Mouse (Mus musculus) left cerebral cortex, postnatal 14 days (tissue): Measurements from ENCODE around the gene Wbp4. TPM values are rescaled to one million over a fixed set of nuclear protein-coding genes. Genes with fewer than 3 reads are reported as not detected.
"Not testable (repeated sequence)": the region's sequence is repeated elsewhere in the genome, so short reads cannot be mapped to it uniquely, and the experiment has no call there.

ENCODE experiments used
- DNase-seq, 2 experiments: peaks; one replicate each; pipeline ENCODE4 v3.0.0; 2021 to 2022; ENCODE audit warnings: low spot score in 2 of 2, mixed read lengths in 1 of 2
- intact Hi-C: fragments of 180-260 bp; cut with DNase I; formaldehyde crosslinking; loops from one replicate; pipeline ENCODE4 v1.15.1; 2025
- long read RNA-seq, 2 experiments: library from polyadenylated mRNA; stranded (forward); transcript quantifications; one replicate each; pipeline ENCODE4 v2.0.0; 2021
- total RNA-seq, 2 experiments: library from RNA; stranded (reverse); gene quantifications; 2 replicates each; pipeline ENCODE4 v1.2.3; 2021

Wbp4 gene
- 10 to 100 TPM; 40.9 to 44.9 TPM for total RNA-seq
- long read RNA-seq, experiment 1, transcript Wbp4-201 (10 exons, 3,704 nt): major isoform, 101 of 115 reads
- long read RNA-seq, experiment 1, partial matches to known transcripts: 5 of 115 reads
- long read RNA-seq, experiment 1, other reads (novel, unspliced or antisense): 9 of 115 reads
- long read RNA-seq, experiment 2, transcript Wbp4-201 (10 exons, 3,704 nt): major isoform, 67 of 77 reads
- long read RNA-seq, experiment 2, partial matches to known transcripts: 3 of 77 reads
- long read RNA-seq, experiment 2, other reads (novel, unspliced or antisense): 7 of 77 reads

DNA sequence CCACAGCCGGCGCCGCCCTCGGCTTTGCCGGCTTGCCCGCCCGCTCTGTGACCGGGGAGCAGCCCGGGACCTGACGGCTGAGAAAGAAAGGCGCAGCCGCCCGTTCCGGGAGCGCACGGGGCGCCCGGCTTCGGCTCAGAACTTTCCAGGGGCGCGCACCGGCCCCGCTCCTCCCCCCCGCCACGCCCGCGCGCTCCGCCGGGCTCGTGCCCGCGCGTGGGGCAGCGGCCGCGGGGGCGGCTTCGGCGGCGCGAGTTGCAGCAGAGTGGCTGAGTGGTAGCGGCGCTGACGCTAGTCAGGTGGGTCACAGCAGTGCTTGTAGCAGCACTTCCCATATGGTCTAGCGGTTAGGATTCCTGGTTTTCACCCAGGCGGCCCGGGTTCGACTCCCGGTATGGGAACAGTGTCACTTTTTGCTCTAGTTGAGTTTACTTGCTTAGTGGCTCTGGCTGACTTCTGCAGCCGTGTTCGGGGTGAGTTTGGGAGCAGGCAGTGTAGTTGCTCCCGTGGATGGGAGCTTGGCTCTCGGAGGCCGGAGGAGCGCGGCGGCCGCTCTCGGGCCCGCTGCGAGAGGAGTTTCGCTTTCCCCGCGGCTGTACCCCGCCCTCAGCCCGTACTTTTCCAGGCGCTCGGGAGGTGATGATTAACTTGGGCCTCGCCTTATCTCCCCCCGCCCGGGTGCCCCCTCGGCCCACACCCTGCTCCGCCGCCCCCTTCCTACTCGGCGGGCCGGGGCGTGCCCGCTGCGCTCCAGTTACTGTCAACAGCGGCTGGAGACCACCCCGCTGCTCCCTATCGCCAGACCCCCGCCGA lies at the start of gene Wbp4:
Wbp4 (minus strand) TSS at position 182 of the 813 bp plus-strand sequence.
- peak; percentile 95 to 97 for DNase-seq
- intact Hi-C loops: loop anchor here (5.0 kb wide), 1 partner anchor 81 kb away; no protein-coding TSS in a partner anchor

DNA sequence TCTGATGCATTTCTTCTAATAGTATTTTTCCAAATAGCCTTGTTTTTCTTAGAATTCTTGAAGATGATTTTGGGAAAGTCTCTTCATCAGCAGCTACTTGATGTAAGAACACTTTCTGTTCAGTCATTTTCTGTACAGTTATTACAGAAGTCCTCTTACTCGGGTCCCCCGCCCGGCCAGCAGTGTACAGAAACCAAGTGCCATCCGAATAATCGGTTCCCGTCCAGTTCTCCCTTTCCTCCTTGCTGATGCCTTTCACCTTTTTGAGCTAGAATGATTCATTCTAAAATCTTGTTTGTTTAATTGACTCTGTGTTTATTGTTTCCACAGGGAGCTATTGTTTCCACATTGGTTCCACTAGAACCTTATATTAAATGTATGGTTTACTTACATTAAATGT lies 49.4 kb upstream of the Wbp4 start:
- DNase-seq: no peak
- intact Hi-C loops: no loop called here

DNA sequence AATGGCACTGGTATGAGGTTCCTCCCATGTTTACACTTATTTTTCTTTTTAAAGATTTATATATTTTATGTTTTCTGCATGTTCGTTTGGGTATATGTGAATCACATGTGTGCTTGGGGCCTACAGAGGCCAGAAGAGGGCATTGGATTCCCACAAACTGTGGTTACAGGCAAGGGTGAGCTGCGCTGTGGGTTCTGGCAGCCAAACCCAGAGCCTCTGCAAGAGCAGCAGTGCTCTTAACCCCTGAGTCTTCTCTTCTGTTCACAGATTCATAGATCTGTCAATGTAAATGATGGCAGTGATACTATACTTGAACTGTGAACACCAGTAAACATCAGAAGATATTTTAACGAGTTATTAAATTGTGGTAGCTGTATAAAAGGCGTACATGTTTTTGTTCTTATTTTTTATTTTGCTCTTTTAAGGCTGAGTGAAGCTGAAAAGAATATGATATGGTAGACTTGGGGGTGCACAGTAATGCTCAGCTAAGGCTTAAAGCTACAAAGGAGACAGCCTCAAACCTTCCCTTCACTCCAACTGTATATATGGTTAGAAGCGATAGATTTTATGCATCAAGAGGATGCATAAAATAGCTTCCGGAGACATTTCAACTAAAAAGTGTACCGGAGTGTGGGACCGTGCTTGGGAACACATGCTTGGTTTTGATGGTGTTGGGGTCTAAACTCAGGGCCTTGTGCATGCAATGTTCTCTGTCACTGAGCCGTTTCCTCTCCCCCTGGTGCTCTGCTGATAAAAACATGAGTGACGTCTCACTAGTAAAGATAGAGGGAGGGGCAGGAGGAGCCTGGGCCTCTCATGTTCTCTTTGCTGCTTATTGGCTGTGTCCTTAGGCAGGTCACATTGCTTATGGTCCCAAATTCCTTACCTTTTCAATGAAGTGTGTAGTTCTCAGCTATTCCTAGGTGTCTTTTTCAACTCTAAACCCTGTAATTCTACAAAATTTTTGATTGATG lies 48.5 kb upstream of the Wbp4 start:
- intact Hi-C loops: no loop called here
- DNase-seq: no peak

DNA sequence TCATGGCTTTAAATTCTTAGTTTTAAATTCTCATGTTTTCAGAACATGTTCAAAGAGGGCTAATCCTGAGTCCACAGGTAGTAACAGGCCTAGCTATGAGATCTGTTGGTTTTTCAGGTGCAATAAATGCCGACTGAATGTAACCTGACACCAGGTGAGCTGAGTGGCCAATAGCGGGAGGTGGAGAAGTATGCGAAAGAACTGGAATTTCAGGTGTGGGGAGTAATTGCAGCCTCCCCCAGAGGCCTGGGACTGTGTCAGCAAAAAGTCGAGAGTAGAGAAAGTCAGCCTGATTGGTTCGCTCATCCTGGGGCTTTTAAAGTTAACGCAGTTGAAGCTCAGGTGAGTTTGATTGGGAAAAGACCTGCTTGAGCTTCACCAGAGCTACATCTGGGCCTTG lies 46.4 kb upstream of the Wbp4 start:
- intact Hi-C loops: no loop called here

DNA sequence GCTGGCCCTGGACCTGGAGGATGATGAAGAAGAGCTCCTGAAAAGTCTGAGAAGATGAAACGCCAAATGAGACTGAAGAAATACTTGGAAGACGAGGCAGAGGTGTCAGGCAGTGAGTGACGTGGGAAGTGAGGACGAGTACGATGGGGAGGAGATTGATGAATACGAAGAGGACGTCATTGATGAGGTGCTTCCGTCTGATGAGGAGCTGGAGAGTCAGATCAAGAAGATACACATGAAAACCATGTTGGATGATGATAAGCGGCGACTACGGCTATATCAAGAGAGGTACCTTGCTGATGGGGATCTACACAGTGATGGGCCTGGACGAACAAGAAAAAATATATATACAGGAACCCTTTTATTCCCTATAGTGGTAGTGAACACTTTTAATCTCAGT lies 44.8 kb upstream of the Wbp4 start:
- intact Hi-C loops, DNase-seq: not testable (repeated sequence)

More for the DNA sequence above, 46.4 kb upstream of the Wbp4 start:
- no peak for DNase-seq

DNA sequence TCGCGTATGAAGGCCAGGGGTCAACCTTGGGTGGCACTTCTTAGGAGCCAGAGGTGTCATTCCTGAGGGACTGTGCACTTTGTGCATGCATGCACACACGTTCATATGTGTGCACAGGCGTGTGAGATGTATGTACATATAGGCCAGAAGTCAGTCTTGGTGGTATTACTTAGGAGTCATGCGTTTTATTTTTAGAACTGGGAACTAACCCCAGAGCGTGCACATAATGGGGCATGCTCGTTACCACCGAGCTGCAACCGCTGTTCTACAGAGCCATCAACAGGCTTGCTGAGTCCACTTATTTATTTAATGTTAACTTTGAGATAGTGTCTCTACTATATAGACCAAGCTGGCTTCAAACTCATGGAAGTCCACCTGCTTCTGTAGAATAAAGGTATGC lies 41.1 kb upstream of the Wbp4 start:
- intact Hi-C loops: no loop called here
- DNase-seq: no peak

DNA sequence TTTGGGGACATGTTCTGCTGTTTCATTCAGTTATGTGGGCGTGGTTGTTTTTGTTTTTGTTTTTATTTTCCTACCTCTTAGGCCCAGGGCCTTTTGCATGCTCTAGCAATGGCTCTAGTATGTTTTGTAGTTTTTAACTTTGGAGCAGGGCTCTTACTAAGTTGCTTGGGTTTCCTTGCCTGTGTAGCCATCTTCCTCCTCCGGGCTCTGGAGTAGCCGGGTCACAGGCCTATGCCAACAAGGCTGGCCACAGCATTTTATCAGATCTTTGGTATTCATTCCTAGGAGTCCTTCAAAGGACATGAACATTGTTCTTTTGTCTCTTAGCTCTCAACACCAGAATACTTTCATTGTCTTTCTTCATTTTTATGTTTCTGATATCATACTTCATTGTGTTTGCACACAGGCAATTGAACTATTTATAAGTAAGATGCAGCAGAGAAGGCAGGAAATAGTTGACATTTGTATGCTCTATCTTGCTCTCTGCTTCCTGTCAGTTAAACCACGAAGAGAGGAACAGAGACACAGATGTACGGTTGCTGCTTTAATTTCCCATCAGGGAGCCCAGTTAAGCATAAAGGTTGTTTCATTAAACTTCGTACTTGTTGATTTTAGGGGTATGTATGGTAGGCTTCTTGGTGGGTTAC lies 40.3 kb upstream of the Wbp4 start:
- no peak for DNase-seq
- intact Hi-C loops: no loop called here

DNA sequence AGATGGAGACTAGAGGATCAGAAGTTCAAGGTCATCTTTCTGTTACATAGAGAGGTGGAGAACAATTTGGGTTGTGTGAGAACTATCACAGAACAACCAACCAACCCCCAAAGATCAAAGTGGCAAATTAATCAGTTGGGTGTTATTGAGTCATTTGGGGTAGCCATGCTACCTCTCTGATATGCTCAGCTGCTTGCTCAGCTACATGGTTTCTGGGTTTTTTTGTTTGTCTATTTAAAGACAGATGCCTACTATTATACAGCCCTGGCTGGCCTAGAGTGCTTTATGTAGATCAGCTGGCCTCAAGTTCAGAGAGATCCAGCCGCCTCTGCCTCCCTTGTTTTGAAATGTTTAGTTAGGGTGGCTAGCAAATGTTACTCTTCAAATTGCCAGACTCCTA lies 39.7 kb upstream of the Wbp4 start:
- no peak for DNase-seq
- intact Hi-C loops: no loop called here

DNA sequence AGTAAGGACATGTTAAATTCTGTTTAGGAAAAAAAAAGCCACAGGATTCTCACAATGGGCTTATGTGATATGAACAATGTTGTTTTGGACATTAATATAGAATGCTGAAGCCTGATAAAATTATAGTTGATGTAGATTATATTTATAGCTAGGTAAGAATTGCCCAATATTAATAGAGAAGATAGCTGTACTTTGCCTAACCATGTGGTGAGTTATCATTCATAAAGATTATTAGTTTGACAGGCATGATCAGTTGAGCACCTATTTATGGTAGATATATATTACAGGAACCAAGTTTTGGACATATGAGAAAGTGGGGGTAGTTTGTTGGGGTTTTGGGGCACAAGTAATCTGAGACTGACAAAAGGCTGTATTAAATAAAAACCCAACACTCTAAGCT lies 39.3 kb upstream of the Wbp4 start:
- intact Hi-C loops: no loop called here
- DNase-seq: no peak

DNA sequence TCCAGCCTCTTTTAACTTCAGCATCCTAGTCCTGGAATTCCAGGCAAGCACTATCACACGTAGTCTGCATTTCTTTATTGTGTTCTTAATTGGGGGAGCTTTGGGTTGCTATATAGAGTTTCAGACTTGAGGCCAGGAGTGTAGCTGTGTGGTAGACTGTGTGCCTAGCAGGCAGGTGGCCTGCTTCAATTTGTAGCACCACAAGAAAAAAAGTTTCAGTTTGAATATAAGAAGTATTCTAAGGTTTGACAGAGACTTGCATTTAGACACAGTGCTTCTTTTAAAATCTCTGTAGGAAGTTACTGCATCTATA lies 38.3 kb upstream of the Wbp4 start:
- intact Hi-C loops: loop anchor here (10.0 kb wide), 1 partner anchor 45 kb away; no protein-coding TSS in a partner anchor
- no peak for DNase-seq

DNA sequence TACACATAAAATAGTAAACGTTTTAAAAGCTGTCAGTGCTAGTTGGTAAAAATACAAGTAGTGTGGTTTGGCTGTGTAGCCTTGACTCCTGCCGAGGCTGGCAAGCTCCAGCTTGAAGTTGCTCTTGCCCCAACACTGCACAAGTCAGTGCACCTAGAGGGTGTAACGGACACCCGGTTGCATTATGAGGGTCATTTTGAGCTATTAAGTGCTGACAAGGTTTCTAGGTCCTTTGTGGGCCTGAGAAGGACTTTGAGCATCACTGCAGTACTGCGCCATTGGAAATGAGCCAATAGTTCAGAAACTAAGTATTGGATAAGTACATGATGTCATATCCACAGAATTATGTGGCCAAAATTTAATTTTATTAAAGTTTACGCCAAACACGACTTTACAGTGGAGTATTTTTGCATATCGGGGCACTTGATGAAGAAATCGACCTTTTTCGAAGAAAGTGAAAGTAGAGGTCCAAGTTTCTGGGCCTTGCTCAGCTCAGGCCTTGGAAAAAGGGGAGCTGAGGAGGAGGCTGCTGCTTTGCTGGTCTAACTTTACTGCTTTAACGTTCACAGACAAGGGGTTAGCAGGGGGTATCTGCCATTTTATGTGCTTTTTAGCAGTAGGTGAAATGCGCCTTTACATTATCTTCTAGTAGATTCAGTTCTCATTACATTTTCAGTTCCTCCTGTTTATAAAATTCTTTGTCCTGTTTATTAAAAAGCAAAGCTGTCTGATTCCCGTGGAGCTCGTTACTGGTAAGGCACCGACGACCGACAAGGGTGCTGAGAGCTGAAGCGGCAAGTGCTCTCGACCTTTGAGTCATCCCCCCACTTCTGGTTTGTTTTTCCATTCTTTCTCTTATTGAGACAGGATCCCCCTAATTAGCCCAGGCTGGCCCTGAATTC lies 37.7 kb upstream of the Wbp4 start:
- intact Hi-C loops: loop anchor here (10.0 kb wide), 1 partner anchor 46 kb away; no protein-coding TSS in a partner anchor
- no peak for DNase-seq

DNA sequence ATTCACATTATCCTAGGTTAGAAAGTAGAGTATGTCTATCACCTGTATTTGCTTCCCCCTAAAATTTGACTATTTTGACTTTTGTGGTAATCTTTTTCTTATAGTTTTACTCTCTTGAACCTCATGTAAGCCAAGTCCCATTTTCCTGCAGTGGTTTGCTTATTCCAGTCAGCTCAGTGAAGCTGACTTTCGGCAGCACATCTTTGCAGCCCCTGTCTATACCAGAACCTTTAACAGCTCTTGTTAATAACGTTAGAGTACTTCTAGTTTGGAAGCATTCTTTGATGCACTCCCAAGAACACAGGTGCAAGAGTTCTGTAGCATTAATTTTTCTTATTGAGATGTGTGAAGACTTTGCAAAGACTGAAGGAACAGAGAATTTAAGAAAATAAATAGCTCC lies 36.8 kb upstream of the Wbp4 start:
- intact Hi-C loops: loop anchor here (10.0 kb wide), 1 partner anchor 47 kb away; no protein-coding TSS in a partner anchor
- no peak for DNase-seq

DNA sequence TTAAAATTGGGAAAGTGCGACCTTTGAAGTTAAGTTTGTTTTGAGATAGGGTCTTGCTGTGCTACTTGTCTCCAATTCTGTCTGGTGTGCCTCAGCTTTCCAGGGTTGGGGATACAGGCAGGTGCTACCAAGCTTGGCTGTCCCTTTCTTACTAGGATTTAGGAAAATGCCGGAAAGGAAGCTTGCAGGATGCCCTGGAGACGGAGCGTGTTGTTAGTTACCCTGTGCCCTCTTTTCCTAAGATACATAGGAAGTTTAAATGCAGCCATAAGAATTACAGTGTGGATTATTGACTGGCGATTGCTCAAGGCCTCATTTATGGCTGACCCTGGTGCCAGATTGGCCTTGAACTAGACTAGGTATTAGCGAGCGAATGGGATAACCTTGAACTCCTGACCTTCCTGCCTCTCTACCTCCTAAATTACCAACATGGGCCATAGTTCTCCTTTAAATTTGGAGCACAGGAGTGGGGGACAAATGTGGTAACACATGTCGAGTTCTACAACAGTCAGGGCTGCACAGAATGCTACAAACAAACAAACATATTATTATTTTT lies 35.9 kb upstream of the Wbp4 start:
- intact Hi-C loops: loop anchor here (10.0 kb wide), 1 partner anchor 48 kb away; no protein-coding TSS in a partner anchor

DNA sequence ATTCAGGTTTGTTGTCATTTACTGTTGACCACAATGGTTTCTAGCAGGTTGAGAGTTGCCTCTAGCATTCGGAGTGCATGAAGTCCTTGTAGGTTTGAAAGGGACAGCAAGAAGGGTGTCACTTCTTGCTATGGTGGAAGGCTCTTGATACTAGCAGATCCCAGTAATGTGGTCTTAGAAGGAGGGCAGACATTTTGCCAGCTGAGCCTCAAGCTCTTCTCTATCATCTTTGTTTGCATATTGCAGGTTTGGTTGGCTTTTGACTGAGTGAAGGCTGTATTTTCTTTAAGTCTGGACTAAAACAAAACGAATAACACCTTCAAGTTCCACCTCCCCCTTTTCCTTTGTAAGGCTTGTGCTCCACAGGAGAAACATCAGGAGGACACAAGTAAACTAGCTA lies 35.4 kb upstream of the Wbp4 start:
- intact Hi-C loops: loop anchor here (10.0 kb wide), 1 partner anchor 48 kb away; no protein-coding TSS in a partner anchor
- no peak for DNase-seq

More for the DNA sequence above, 35.9 kb upstream of the Wbp4 start:
- no peak for DNase-seq

DNA sequence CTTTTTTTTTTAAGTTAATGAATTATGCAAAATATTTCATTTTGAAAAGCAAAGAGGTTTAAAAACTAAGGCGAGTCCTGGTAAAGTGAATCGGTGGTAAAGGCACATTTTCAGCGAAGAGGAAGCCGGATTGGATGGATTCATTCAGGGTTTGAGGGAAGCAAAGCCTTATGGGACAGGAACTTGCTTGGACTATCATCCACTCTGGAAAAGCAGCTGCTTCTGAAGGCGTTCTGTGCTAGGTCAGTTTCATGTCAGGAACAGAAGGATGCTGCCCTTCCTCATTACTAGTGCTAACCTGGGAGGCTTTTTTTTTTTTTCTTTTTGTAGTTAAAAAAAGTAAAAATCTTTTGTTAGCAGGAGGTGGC lies 34.9 kb upstream of the Wbp4 start:
- no peak for DNase-seq
- intact Hi-C loops: loop anchor here (10.0 kb wide), 1 partner anchor 49 kb away; no protein-coding TSS in a partner anchor

DNA sequence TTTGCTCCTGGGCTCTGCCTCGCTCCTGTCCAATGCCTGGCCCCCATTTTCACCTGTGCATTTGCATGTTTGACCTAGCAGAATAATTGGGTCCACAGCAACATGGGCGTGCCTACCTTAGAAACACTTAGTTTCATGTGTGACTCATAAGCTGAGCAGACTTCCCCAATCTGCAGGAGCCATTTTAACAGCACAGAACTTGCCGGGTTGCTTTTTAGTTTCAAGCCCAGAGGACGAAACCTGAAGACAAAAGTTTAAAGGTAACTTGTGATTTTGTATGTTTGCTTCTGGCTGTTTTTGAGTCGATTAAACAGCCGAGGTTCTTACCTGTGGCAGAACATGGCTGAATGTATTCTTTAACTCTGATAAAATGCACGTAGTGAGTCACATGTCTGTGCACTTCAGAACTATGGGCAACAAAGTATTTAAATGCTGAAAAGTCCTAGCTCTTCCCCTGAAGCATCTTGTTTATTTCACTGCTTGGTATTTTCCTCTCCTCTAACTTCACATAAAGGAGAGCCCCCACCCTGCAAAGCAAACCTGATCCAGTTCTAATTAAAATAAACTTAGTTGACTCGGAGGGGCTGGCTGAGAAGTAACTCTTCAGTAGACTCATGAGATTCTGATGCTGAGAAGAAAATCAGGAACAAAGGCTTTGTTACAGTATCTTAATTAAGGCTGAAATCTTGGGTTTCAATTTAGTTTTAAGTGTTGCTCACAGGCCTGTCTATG lies 34.4 kb upstream of the Wbp4 start:
- intact Hi-C loops: loop anchor here (10.0 kb wide), 1 partner anchor 49 kb away; no protein-coding TSS in a partner anchor
- no peak for DNase-seq

DNA sequence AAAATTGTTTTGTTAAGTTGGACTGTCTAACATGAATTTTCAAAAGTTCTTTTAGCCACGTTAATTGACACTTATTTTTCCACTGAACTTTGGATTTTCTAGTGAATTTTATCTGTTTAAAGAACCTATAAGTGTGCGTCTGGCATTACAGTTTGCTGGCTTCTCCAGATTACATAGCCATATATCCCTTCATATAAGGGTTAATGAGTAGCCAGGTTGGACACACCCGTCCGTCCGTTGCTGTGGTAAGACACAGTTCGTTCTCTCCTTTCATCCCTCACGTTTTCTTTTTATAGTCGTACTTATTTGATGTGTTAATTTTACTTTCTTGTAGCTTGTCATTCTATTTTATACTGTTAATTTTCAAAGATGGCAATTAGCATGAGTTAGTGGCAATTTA lies 33.8 kb upstream of the Wbp4 start:
- intact Hi-C loops: loop anchor here (10.0 kb wide), 1 partner anchor 50 kb away; no protein-coding TSS in a partner anchor
- DNase-seq: no peak
